Mouse (Mus musculus) spleen, adult 2 months (tissue): ENCODE measurements around the gene Zbtb2. TPM values are rescaled to one million over a fixed set of nuclear protein-coding genes. Genes with fewer than 3 reads are reported as not detected.
"Not testable (repeated sequence)": the region's sequence is repeated elsewhere in the genome, so short reads cannot be mapped to it uniquely, and the experiment has no call there.

Experiments
- DNase-seq, 2 experiments: peaks; one replicate each; pipeline versions ENCODE4 v3.0.0 to v3.0.0-alpha.2; 2012 to 2021; ENCODE audit warnings: low spot score in 2 of 2, low read depth in 1 of 2
- H3K27ac ChIP-seq: fragments of 200-500 bp; 2 replicates; pipeline ENCODE4 v1.5.1; 2012; ENCODE audit warnings: low read length, inconsistent platforms; ENCODE audit not compliant: insufficient read depth
- H3K27me3 ChIP-seq: fragments of 200-500 bp; 2 replicates; pipeline ENCODE4 v1.6.1; 2012; ENCODE audit warnings: mild to moderate bottlenecking, moderate library complexity, low read length, inconsistent platforms; ENCODE audit not compliant: control insufficient read depth, insufficient read depth
- H3K36me3 ChIP-seq: fragments of 200-500 bp; 2 replicates; pipeline ENCODE4 v1.6.1; 2012; ENCODE audit warnings: mild to moderate bottlenecking, low read length, inconsistent platforms; ENCODE audit not compliant: control insufficient read depth, insufficient read depth
- H3K4me1 ChIP-seq: fragments of 200-500 bp; 2 replicates; pipeline ENCODE4 v1.6.1; 2011; ENCODE audit warnings: inconsistent platforms; ENCODE audit not compliant: control insufficient read depth, insufficient read depth, insufficient read length
- H3K4me3 ChIP-seq: fragments of 200-500 bp; 2 replicates; pipeline ENCODE4 v1.5.1; 2011; ENCODE audit warnings: mild to moderate bottlenecking, inconsistent platforms; ENCODE audit not compliant: insufficient read depth, insufficient read length; ENCODE audit errors: extremely low read depth
- CTCF ChIP-seq: fragments of 200-500 bp; IDR thresholded peaks from 2 replicates; pipeline ENCODE4 v1.5.1; 2011; ENCODE audit warnings: mild to moderate bottlenecking, inconsistent platforms; ENCODE audit not compliant: insufficient read depth, insufficient read length, insufficient replicate concordance; ENCODE audit errors: extremely low read depth
- POLR2A ChIP-seq: fragments of 200-500 bp; IDR thresholded peaks from 2 replicates; pipeline ENCODE4 v1.6.1; 2011; ENCODE audit warnings: low read depth, low read length, inconsistent platforms
- WGBS: fragments of 180-500 bp; shearing (Covaris S2); methylation state at CpG from one replicate; pipeline ENCODE4 v1.1.7; 2018; 5-methylcytosine and 5-hydroxymethylcytosine counted together
- polyA plus RNA-seq: library from polyadenylated mRNA; depleted of rRNA; stranded (reverse); fragments of >200 nt; gene quantifications from 2 replicates; pipeline ENCODE4 v1.2.3, GENCODE M21; 2012; rRNA removed

The Zbtb2 gene
- 10.3 and 10.9 TPM in 2 replicates for polyA plus RNA-seq

DNA sequence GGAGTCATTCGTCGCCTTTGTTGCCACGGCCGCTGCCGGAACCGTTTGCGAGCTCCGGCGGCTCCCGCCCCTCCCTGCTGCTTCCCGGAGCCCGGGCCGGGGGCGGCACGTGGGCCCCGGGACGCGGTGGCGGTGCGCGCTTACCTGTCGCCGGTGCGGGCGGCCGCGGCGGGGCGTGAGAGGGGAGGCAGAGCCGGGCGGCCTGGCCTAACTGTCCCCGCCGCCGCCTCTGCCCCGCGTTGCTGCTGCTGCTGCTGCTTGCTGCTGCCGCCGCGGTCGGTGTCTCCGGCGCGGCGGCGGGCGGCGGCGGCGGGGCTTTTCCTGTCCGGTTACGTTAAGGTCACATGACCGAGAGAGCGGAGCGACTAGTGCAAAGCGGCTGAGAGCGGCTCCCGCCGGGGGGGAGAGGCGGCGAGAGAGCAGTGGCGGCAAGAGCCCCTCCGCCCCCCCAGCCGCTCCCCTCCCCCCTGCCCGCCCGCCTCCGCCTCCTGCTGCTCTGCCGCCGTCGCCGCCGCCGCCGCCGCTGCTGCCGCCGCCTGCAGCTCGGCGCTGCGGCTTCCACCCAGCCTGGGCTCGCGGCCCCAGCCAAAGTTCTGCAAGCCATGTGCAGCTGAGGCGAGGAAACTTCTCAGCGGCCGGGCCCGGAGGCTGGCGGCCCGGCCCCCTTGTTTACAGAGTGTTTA lies at the start of gene Zbtb2:
TSS of gene Zbtb2 (minus strand) at position 408 of the 683 bp plus-strand sequence.
- Histone ChIP-seq H3K27me3 (no peaks in the 10 kb centered on the region), H3K27ac (peak within 1 kb of the TSS; percentile 100), H3K36me3 (no peaks in the 10 kb centered on the region), H3K4me3 (peak within 1 kb of the TSS; percentile 86), H3K4me1 (peaks cover 8% of the 10 kb centered on the region; the same call in 1 of the 2 replicates)
- WGBS = 1% methylated on average over 74 of the region's 87 CpGs
- no peak for TF ChIP-seq CTCF
- TF ChIP-seq POLR2A = no peak
- DNase-seq = peak in 1 of 2 experiments; percentile 61

DNA sequence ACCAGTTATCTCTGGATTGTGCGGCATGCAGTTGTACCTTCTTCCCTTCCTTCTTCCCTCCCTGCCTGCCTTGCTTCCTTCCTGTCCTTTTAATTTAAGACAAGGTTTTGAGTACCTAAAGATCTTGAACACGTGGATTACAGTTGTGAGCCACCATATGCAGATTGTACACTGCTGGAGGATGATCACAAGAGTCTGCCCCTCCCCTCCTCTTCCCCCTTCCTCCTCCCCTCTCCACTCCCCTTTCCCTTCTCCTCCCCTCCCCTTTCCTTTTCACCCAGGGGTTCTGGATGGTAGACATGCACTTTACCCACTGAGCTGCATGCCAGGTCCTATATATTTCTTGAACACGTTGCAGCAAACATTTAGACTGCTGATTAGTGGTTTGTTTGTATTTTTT lies 47.5 kb upstream of the Zbtb2 start:
- DNase-seq = no peak
- Histone ChIP-seq H3K36me3 (peaks cover 16% of the 10 kb centered on the region), H3K4me3 (no peak overlapping the region), H3K27ac (no peak overlapping the region), H3K4me1 (peaks cover 9% of the 10 kb centered on the region; the same call in 1 of the 2 replicates), H3K27me3 (no peaks in the 10 kb centered on the region)
- TF ChIP-seq POLR2A = no peak
- no peak for TF ChIP-seq CTCF
- WGBS = 80% methylated on average over 3 of the region's 3 CpGs

DNA sequence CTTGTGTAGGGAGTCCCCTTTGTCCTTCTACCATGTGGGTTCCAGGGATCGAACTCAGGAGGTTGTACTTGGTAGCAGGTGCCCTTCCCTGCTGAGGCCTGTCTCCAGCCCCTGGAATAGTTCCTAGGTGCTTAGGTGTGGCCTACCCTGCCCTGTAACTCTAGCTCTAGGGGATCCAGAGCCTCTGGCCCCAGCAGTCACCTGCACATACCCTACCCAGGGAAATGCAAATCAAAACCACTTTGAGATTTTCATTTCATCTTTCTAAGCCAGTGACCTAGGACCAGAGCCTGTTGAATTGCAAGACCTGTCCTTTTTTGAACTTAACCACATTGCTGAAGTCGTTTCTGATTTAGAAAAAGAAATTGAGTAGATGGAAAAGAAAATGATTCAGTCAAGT lies 46.0 kb upstream of the Zbtb2 start:
- not testable (repeated sequence) for DNase-seq, H3K4me1 ChIP-seq, H3K27me3 ChIP-seq, H3K36me3 ChIP-seq
- Histone ChIP-seq H3K4me3 (0 out of 2 replicates have a peak overlapping the region, but pooled peaks have one; percentile 11), H3K27ac (peak overlapping the region; percentile 81)
- WGBS = 51% methylated on average over 2 of the region's 2 CpGs

DNA sequence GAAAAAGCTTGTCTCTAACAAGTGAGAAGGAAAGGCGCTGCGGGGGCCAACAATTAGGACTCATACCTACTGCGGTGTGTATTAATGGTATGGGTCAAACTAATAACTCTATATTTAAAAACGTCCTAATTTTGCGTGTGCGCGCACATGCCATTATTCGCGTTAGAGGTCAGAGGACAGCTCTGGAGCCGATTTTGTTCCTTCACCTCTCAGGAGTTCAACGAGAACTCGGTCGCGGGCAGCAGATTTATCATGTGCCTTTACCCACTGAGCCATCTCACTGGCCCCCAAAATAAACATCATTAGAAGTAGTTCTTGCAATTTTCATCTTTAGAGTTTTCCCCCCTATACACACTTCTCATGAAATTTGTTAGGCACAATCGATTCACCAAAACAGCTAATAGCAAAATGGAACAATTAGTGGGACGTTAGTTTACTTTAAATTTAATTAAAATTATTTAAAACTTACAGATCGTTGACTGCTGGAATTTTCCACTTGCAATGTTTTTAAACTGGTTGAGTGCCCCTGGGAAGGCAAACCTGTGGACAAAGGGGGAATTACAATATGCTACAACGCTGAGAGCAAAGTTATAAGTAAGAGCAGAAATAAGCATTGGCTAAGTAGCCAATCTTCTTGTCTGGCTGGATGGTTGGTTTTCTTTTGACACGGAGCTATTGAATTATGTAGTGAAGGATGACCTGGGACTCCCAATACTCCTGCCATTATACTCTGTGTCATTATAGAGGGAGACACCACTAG lies 45.3 kb upstream of the Zbtb2 start:
- Histone ChIP-seq H3K4me1 (peaks cover 9% of the 10 kb centered on the region; the same call in 1 of the 2 replicates), H3K4me3 (peak overlapping the region; percentile 76), H3K27me3 (no peaks in the 10 kb centered on the region), H3K36me3 (peaks cover 2% of the 10 kb centered on the region; the same call in 1 of the 2 replicates), H3K27ac (peak overlapping the region; percentile 93)
- peak in 1 of 2 experiments; percentile 30 for DNase-seq
- whole genome bisulfite sequencing = 3% methylated on average over 19 of the region's 19 CpGs
- TF ChIP-seq CTCF (no peak), POLR2A (no peak)

DNA sequence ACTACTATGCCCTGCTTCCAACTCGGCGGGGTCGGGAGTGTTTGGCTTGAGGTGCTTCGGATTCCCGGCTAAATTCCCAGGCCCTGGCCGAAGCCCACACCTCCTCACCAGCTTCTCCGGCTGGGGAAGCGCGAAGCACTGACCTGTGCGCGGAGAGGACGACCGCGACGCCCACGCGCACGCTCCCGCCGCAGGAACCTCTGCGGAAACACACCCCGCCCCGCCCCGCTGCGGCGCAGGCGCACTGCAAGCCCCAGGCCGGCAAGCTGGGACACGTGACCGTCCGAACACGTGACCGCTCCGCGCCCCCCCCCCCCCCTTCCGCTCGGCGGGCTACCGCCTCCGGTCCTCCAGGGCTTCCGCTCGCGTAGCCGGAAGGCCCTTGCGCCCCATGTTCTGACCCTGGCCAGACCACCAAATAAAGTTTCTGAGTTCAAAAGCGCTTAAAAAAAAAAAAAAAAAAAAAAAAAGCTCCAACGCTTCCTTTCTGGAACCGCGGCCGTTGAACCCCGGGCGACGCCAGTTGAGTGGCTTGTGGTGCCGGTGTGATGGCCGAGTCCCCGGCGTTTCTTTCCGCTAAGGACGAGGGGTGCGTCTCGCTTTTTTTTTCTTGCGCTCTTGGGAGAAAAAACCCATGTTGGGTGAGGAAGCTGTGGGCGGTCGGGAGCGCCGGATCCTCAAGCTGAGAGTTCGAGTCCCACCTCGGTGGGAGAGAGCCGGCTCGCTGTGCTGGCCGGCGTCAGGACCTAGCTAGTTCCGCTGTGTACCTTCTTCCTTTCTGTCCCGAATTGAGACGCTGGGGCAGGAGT lies 44.4 kb upstream of the Zbtb2 start, which contains the start of the genes Rmnd1 and Armt1:
TSS of gene Rmnd1 (minus strand) at position 266 of the 809 bp plus-strand sequence.
TSS of gene Armt1 (plus strand) at position 345 of the 809 bp plus-strand sequence.
- Histone ChIP-seq H3K27ac (peak within 1 kb of the TSS; percentile 93), H3K27me3 (no peaks in the 10 kb centered on the region), H3K4me1 (peaks cover 9% of the 10 kb centered on the region; the same call in 1 of the 2 replicates), H3K4me3 (peak within 1 kb of the TSS; percentile 76), H3K36me3 (peaks cover 1% of the 10 kb centered on the region; the same call in 1 of the 2 replicates)
- TF ChIP-seq POLR2A (peak; percentile 91), CTCF (no peak)
- DNase-seq = peak; percentile 90 to 95
- under 1% methylated on average over 67 of the region's 75 CpGs for WGBS

DNA sequence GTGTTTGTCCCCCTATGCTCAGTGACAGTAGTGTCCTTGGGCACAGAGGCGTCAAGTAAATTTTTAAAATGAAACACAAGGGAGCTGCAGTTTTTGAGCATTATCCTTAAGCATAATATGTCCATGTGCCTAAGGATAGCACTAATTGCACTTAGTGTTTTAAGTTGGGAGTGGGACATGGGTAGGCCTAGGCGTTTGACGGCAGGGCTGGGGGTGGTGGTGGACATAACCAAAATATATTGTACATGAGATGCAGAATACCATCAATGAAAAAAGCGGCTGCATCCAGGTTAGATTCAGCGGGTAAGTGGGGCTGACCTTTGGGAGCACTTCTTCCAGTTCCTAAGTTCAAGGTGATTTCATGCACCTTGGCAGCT lies 43.8 kb upstream of the Zbtb2 start:
- Histone ChIP-seq H3K27ac (peak overlapping the region; percentile 71), H3K27me3 (no peaks in the 10 kb centered on the region), H3K36me3 (peaks cover 3% of the 10 kb centered on the region), H3K4me3 (peak overlapping the region; percentile 65), H3K4me1 (peaks cover 9% of the 10 kb centered on the region; the same call in 1 of the 2 replicates)
- DNase-seq = no peak
- 8% methylated on average over 5 of the region's 5 CpGs for WGBS
- TF ChIP-seq POLR2A = no peak
